Mouse (Mus musculus): ENCODE data around the gene Minos1. TPM values are rescaled to one million over a fixed set of nuclear protein-coding genes. Genes with fewer than 3 reads are reported as not detected.

Minos1 gene
- total RNA-seq, 2 experiments from 2014 or later, result 184 to 196 TPM

DNA sequence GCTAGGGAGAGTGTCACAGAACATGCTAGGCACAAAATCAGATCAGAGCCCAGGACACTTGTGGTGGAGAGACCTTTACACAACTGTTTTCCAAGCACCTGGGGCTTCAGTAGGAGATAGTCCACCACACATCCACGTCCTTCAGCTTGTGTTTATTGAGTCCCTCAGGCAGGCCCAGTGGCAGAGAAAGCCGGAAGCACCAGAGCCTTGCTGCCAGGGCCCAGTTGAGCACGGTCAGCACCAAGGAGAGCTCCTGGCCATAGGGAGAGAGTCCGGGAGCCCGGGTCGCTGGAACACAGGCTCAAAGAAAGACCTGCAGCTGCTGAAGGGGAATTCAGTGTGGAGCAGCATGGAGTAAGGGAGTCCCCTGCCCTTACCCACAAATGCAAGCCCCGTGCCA lies 71.3 kb downstream of the Minos1 start:
- DNase-seq (ENCODE audit: low spot score in 2 of 2), result no peak
- no peak for TF ChIP-seq CTCF (conservative IDR thresholded peaks at IDR 0.05)
- H3K27ac ChIP-seq, result no peak overlapping the region

DNA sequence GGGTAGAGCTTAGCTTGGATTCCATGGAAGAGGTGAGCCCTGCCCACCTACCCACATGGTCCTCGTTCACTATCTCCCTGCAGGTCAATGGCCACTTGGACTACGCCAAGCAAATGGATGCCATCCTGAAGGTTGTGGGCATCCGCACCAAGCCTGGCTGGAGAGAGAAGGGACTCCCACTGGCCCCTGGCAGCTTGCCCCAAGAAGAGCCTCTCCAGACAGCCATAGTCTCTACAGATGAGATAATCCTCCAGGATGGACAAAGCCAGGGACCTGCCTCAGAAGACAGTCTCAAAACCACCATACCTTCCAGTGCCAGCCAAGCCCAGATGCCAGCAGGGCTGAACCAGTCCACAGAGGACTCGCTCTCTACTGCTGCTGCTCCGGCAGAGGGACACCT lies 72.9 kb downstream of the Minos1 start:
- Histone ChIP-seq H3K4me3 (no peak overlapping the region), H3K27ac (no peak overlapping the region)
- no peak for TF ChIP-seq CTCF (conservative IDR thresholded peaks at IDR 0.05)
- DNase-seq (ENCODE audit: low spot score in 2 of 2), result no peak

More for the DNA sequence above, 71.3 kb downstream of the Minos1 start:
- no peak overlapping the region for H3K4me3 ChIP-seq

DNA sequence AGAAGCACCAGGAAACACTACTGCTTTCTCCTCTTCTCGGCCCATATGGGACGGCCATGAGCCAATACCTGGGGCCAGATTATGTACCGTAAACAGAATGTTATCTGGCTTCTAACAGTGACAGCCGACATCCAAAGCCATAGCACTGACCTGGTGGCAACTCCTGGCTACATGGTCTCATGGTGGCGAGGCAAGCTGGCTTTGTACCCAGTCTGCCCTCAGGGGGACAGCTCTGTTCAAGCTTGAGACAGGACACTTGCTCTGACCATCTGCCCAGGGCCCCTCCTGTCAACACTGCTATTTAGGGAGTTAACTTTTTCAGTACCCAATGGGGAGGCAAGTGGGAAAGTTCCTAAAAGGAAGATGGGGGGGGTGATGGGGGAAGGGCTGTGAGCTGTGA lies 73.6 kb downstream of the Minos1 start:
- Histone ChIP-seq H3K4me3 (no peak overlapping the region), H3K27ac (no peak overlapping the region)
- DNase-seq (ENCODE audit: low spot score in 2 of 2), result no peak
- TF ChIP-seq CTCF (conservative IDR thresholded peaks at IDR 0.05), result no peak

DNA sequence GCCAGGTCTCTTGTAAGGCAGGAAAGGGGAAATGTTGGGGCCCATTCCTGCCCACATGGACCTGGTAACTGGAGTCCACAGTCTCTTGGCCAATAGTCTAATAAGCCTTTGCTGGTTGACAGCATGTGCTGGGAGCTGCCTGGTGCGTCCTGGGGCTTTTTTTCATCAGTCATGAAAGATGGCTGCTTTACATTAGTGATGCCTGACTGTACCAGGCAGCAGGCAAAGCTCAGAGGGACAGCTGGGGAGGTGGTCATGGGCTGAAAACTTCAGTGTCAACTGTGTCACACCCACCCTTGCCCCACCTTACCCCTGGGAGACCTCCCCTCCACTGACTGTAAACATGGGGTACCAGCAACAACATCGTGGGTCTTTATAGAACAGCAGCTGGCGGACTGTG lies 75.2 kb downstream of the Minos1 start:
- TF ChIP-seq CTCF (conservative IDR thresholded peaks at IDR 0.05), result no peak
- H3K27ac ChIP-seq, result no peak overlapping the region
- DNase-seq (ENCODE audit: low spot score in 2 of 2), result no peak

DNA sequence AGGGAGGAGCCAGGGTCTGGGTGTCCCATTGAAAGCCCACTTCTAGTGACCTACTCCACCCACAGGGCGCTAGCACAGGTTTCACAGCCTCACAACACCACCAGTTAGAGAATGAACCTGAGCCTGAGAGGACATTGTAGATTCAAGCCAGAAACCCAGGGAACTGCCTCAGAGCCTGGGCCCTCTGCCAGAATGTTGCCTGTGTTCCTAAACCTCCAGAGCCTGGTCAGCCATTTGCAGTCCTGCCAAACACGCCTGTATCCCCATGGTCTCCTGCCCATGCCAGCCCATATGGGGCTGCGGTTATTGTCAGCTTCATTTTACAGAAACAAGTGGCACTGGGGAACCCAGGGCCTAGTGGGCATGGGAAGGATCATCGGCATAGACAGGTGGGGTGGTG lies 75.6 kb downstream of the Minos1 start:
- Histone ChIP-seq H3K4me3 (no peak overlapping the region), H3K27ac (no peak overlapping the region)
- TF ChIP-seq CTCF (conservative IDR thresholded peaks at IDR 0.05), result no peak
- DNase-seq (ENCODE audit: low spot score in 2 of 2), result no peak

More for the DNA sequence above, 75.2 kb downstream of the Minos1 start:
- no peak overlapping the region for H3K4me3 ChIP-seq

DNA sequence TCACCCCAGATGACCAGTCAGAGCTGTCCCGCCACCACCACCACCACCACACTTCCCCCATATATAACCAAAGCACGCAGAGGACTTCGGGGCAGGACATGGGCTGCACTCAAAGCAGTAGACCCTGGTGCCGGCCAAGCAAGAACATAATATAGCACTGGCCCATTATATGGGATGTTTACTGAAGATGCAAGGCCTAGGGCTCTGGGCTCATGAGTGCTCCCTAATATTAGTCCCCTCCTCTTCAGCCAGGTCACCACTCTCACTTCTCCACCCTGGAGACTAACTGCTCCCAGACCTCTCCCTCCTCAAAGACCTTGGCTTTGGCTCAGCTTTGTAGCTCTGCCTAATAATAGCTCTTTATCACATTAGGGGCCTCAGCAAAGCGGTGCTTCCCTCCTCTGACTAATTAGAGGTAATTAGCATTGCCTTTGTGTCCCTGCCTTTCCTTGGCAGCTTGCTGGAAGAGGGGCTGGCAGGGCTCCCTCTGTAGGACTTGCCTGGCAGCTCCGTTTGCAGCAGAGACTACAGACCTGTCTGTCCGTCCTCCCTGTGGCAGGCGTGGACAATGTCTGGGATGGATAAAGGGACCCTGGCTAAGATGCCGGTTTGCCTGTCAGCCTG lies 76.5 kb downstream of the Minos1 start:
- peak; percentile 80 for TF ChIP-seq CTCF (conservative IDR thresholded peaks at IDR 0.05)
- Histone ChIP-seq H3K4me3 (no peak overlapping the region), H3K27ac (no peak overlapping the region)
- DNase-seq (ENCODE audit: low spot score in 2 of 2), result peak; percentile 60 to 77

DNA sequence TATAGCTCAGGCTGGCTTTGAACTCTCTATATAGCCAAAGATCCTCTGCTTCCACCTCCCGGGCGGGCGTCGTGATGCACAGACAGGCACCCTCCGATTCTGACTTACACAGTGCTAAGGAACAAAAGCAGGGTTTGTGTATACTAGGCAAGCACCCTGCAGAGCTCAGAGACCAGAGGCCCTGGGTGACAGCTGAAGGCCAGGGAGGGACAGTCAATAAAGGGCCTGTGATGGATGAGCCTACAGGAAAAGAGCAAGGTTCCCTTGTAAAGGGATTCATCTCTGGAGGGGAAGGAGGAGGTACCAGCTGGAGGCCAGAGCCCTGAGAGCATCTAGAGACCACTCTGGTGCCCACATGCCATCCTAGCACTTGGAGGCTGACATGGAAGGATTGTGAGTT lies 77.5 kb downstream of the Minos1 start:
- no peak for DNase-seq (ENCODE audit: low spot score in 2 of 2)
- Histone ChIP-seq H3K27ac (0 out of 2 replicates have a peak overlapping the region, but pooled peaks have one; percentile 61), H3K4me3 (no peak overlapping the region)
- no peak for TF ChIP-seq CTCF (conservative IDR thresholded peaks at IDR 0.05)

DNA sequence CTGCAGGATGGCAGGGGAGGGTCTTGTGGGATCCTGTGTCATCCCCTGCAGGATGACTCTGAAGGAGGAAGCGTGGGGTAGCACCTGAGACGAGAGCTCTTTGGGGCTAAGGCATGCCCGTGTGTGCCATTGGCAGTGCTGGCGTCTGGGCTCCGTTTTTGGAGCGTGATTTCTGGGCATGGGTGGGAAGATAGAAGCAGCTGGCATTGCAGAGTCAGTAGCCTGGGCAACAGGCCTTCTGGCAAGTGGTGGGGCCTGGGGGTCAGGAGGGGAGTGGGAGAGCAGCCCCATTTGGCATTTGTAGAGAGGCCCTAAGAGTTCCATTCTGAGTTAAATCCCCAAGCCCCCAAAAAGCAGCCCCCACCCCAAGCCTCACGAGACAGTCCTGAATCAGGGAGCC lies 78.1 kb downstream of the Minos1 start:
- H3K27ac ChIP-seq, result peak overlapping the region; percentile 61; the same call in 1 of the 2 replicates
- DNase-seq (ENCODE audit: low spot score in 2 of 2), result no peak
- TF ChIP-seq CTCF (conservative IDR thresholded peaks at IDR 0.05), result no peak
- H3K4me3 ChIP-seq, result no peak overlapping the region

Other genes starting within 250 kb of the Minos1 start
- gene Otud3, start 217.2 kb downstream of the Minos1 start, total RNA-seq (2021), result 10 to 100 TPM; 10.4 to 13.9 TPM
- not detected for gene Rnf186, start 164.0 kb downstream of the Minos1 start, total RNA-seq (2021)
- gene Tmco4, start 158.2 kb downstream of the Minos1 start, total RNA-seq (2021), result 1 to 10 TPM; 1.6 to 4.2 TPM
- 1 to 10 TPM; 7.3 to 7.6 TPM for gene Htr6, start 55.5 kb downstream of the Minos1 start, total RNA-seq (2021)
- gene Nbl1, start 38.1 kb downstream of the Minos1 start, total RNA-seq (2021), result 10 to 100 TPM; 84.4 to 89.9 TPM
- gene Capzb, start 61.8 kb upstream of the Minos1 start, total RNA-seq (2021), result 100 to 1,000 TPM; 374 to 416 TPM
- gene Pqlc2, start 179.6 kb upstream of the Minos1 start, total RNA-seq (2021), result 10 to 100 TPM; 12.5 to 13.3 TPM
- gene Akr7a5, start 179.6 kb upstream of the Minos1 start, total RNA-seq (2021), result 10 to 100 TPM; 31.6 to 32.9 TPM
- 10 to 100 TPM; 51.5 to 53.6 TPM for gene Mrto4, start 221.5 kb upstream of the Minos1 start, total RNA-seq (2021)
- gene Emc1, start 221.5 kb upstream of the Minos1 start, total RNA-seq (2021), result 10 to 100 TPM; 90.8 to 96.6 TPM
- 100 to 1,000 TPM; 171 to 176 TPM for gene Ubr4, start 221.5 kb upstream of the Minos1 start, total RNA-seq (2021)

Measured in layer of hippocampus, adult 2 months (tissue).